Mouse (Mus musculus) cerebellum, adult 2 months (tissue): ENCODE results near the gene Limch1.

ENCODE experiments used
- CTCF ChIP-seq: fragments of 200-500 bp; IDR thresholded peaks from 2 replicates; pipeline ENCODE4 v1.5.1; 2011; ENCODE audit warnings: low read depth, mild to moderate bottlenecking, control low read depth, low read length, moderate library complexity, borderline replicate concordance; ENCODE audit not compliant: insufficient read depth
- POLR2A ChIP-seq: fragments of 200-500 bp; IDR thresholded peaks from 2 replicates; pipeline ENCODE4 v1.6.1; 2011; ENCODE audit warnings: low read length, control low read depth, borderline replicate concordance; ENCODE audit not compliant: insufficient read depth

DNA sequence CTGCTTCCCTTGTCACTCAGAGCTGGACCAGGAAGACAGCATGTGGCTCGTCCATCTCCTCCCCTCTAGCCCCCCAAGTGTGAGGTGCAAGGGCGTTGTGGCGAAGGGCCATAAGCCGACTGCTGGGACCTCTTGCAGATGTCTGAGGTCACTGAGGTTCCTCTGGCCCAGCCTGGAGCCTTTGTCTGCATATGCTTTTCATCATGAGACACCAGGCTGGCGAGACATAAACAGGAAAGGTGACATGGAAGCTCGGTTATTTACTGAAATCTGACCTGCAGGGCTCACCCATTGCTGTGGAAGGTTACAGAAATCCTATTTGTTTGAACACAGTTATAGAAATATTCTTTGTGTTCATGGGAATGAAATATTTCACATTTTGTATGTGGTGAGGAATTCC lies 45.7 kb upstream of the Limch1 start:
- TF ChIP-seq POLR2A (no peak), CTCF (no peak)
